Mouse (Mus musculus): Measurements from ENCODE around the gene Gbf1.

Gbf1 gene

DNA sequence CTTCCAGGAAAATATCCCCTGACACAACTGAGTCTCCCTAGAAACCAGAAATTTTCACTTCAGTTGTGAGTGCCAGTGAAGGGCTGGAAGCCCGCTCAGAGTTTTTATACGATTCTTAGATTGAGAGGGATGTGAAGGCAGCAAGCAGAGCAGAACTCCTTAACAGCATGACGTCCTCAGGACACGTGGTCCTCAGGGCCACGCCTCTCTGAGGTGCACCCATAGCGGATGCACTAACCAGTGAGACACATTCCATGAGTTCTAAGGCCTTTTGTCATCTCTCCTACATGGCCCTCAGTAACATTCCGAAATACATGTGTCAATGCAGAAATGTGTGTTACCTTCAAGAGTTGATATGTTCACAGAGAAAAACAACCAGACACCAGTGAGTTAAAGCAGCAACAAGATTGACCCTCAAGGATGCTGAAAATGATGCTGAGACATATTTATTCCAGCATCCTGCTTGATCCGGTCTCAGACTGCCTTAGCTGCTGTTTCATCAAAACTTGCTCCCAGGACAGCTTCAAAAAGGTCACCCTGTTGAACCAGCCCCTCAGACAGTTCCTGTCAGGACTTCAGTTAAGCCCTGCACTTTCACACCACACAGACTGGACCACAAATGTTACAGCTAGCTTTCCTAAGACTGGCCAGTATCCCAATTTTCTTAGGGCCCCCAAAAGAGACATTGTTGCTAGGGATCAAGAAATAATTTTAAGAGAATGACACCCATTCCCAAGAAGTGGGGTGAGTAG lies 148.2 kb downstream of the Gbf1 start:
- no peak for DNase-seq (ENCODE audit: low read depth in 1 of 2, low spot score in 2 of 2)

- DNase-seq (ENCODE audit: low read depth in 1 of 2, low spot score in 2 of 2) = no peak
These were observed 150.2 kb downstream of the Gbf1 start for GRCm38 (mm10) chr19:46302551-46302950.

GRCm38 (mm10) chr19:46303251-46304215 lies 151.2 kb downstream of the Gbf1 start:
- DNase-seq (ENCODE audit: low read depth in 1 of 2, low spot score in 2 of 2) = no peak

DNA sequence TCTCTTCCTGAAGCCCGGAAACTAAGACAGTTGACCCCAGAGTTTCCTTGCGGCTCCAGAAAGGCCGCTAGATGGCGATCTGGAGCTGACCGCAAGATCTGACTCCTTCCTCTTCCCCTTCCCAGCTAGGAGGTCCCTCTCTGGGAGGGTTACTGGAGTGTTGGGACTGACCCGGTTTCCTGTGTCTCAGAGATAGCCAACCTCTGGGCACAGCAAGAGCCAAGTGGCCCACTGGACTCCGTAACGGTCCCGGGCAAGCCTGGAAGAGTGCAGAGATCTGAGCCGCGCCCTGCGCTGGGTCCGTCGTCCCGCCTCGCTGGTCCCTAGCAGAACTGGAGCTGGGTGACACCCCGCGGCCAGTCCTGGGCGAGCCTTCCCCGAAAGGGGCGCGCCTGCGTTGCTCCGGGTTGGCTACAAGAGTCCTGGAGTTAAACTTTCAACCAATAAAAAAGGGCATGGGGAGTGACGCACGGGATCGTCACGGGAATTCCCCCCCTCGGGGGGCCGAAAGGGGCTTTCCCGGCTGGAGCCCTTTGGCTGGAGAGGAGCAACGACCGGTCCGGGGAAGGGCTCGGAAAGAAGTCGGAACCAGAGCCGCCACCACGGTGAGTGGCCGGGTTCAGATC lies 152.0 kb downstream of the Gbf1 start, which contains the start of gene Nfkb2:
TSS of gene Nfkb2 (plus strand) at position 105 of the 626 bp plus-strand sequence.
- DNase-seq (ENCODE audit: low read depth in 1 of 2, low spot score in 2 of 2) = peak; percentile 96 to 99

DNA sequence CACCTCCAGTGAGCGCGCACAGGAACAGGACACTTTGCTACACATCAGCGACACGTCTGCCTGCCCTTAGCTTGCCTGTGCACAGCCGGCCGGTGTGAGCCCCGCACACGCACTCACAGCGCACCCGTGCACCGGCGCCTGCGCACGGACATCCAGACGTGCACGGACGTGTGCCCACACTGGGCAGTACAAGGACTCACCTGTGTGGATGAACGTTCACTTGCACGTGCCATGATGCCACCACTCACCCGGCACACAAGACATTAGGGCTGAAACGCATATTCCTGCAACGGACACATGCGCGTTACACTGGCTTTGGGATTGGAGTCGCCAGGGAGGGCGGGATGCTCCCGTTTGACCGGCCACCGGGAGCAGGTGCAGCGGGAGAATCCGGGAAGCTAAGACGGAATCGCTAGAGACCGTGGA lies 152.6 kb downstream of the Gbf1 start:
- DNase-seq (ENCODE audit: low read depth in 1 of 2, low spot score in 2 of 2) = no peak

GRCm38 (mm10) chr19:46305432-46306267 lies 153.3 kb downstream of the Gbf1 start:
- DNase-seq (ENCODE audit: low read depth in 1 of 2, low spot score in 2 of 2) = peak; percentile 75 to 94

GRCm38 (mm10) chr19:46306268-46306610 lies 153.9 kb downstream of the Gbf1 start:
- DNase-seq (ENCODE audit: low read depth in 1 of 2, low spot score in 2 of 2) = no peak

GRCm38 (mm10) chr19:46306751-46307289 lies 154.5 kb downstream of the Gbf1 start:
- no peak for DNase-seq (ENCODE audit: low read depth in 1 of 2, low spot score in 2 of 2)

DNA sequence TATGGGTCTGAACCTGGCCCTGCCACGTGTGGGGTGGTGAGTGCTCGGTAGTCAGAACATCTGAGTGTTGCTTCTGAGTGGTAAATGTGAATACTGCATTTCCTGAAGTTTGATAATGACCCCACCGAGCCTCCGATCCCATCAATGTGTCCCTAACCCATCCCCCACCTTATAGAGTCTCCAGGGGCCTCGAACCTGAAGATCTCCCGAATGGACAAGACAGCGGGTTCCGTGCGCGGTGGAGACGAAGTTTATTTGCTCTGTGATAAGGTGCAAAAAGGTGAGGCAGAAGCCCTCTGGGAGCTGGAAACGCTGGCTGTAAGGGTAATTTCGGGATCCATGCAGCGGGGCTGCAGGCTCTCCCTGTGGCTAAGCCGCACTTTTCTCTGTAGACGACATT lies 155.5 kb downstream of the Gbf1 start:
- DNase-seq (ENCODE audit: low read depth in 1 of 2, low spot score in 2 of 2) = no peak

GRCm38 (mm10) chr19:46308303-46308702 lies 156.0 kb downstream of the Gbf1 start:
- no peak for DNase-seq (ENCODE audit: low read depth in 1 of 2, low spot score in 2 of 2)

DNA sequence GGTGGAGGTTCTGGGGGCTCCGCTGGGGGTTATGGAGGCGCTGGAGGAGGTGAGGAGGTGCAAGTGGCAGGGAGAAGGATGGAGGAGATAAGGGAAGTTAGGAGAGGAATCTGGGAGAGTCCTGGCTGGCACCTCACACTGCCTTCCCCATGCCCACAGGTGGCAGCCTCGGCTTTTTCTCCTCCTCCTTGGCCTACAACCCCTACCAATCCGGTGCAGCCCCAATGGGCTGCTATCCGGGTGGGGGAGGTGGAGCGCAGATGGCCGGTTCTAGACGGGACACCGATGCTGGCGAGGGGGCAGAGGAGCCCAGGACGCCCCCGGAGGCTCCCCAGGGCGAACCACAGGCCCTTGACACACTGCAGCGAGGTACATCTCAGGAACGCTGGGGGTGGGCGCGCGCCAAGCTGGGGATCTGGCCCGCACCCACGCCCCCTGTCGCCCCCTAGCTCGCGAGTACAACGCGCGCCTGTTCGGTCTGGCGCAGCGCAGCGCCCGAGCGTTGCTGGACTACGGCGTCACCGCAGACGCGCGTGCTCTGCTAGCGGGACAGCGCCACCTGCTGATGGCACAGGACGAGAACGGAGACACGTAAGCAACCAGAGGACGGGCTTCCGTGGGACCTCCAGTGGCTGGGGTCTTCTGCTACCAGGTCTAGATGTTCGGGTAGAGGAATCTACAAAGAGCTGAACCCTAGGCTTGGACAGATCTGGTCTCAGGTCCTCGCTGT lies 156.6 kb downstream of the Gbf1 start:
- peak in 1 of 2 experiments; percentile 65 for DNase-seq (ENCODE audit: low read depth in 1 of 2, low spot score in 2 of 2)

DNA sequence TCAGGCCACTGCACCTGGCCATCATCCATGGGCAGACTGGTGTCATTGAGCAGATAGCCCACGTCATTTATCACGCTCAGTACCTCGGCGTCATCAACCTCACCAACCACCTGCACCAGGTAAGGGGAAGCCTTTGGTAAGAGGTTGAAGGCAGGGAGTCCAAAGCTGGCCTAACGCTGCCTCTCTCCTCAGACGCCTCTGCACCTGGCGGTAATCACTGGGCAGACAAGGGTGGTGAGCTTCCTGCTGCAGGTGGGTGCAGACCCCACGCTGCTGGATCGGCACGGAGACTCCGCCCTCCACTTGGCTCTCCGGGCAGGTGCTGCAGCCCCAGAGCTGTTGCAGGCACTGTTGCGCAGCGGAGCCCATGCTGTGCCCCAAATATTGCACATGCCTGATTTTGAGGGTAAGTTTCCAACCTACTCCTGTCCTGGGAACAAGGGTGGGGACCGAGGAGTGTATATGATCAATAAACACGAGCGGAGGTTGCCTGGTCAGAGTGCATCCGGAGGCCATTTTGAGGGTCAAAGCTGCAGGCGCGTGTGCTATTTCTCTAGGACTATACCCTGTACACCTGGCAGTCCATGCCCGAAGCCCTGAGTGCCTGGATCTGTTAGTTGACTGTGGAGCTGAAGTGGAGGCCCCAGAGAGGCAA lies 157.5 kb downstream of the Gbf1 start:
- DNase-seq (ENCODE audit: low read depth in 1 of 2, low spot score in 2 of 2) = no peak

DNA sequence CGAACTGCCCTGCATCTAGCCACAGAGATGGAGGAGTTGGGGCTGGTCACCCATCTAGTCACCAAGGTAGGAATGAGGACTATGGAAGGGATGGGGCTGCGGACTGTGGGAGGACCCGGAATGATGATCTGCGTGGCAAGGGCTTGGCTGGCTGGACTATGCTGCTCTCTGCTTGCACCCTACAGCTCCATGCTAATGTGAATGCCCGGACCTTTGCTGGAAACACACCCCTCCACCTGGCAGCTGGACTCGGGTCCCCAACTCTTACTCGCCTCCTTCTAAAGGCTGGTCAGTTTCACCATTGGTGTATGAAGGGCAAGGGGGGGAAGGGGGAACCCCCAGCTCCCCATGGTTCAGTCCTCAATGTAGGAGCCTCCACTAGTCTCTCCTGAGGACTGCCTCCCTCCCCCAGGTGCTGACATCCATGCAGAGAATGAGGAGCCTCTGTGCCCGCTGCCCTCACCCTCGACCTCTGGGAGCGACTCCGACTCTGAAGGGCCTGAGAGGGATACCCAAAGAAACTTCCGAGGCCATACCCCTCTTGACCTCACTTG lies 158.1 kb downstream of the Gbf1 start:
- no peak for DNase-seq (ENCODE audit: low read depth in 1 of 2, low spot score in 2 of 2)

DNA sequence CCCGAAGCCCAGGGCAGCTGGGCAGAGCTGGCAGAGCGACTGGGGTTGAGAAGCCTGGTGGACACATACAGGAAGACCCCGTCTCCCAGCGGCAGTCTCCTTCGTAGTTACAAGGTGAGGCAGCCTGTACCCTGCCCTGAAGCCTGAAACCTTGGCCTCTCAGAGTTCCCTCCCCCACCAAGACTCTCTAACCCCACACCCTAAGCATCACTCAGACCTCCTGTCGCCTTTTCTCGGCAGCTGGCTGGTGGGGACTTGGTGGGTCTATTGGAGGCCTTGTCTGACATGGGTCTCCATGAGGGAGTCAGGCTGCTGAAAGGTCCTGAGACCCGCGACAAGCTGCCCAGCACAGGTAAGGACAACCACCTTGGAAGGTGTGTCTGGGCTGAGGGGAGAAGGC lies 159.0 kb downstream of the Gbf1 start:
- no peak for DNase-seq (ENCODE audit: low read depth in 1 of 2, low spot score in 2 of 2)

DNA sequence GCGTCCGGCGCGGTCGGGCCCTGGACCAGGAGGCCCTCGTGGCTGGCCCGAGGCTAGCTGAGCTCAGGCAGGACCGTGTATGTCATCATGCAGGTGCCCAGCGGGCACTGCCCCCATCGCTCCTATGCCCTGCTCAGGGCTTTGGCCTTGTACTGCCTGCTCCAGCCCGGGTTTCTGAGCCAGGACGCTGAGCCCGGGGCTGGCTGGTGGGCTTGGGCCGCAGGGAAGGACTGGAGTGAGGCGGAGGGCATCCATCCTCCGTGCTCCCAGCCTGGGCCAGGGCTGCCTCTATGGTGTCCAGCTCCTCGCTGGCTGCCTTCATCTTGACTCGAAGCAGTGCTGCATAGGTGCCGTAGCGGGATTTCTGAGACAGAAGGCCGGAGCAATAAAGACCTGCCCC lies 160.3 kb downstream of the Gbf1 start:
- no peak for DNase-seq (ENCODE audit: low read depth in 1 of 2, low spot score in 2 of 2)

DNA sequence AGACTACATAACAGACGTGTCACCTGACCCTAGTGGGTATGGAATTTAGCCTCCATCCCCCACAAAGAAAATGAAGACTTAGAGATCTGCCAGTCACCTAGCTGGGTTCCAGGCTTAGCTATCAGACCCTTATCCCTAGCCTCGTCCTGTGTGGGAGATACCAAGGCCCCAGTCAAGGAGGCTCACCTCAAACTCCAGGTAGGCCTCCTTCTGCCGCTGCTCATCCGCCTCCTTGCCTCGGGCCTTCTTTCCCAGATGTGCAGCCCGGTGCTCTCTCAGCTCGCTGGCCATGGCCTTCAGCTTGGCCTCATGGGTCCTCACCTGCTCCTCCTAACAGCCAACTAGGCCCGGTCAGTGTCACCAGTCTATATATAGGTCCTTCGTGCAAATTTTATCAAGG lies 160.8 kb downstream of the Gbf1 start:
- DNase-seq (ENCODE audit: low read depth in 1 of 2, low spot score in 2 of 2) = no peak

- no peak for DNase-seq (ENCODE audit: low read depth in 1 of 2, low spot score in 2 of 2)
These were observed 161.3 kb downstream of the Gbf1 start for GRCm38 (mm10) chr19:46313591-46313990.

DNA sequence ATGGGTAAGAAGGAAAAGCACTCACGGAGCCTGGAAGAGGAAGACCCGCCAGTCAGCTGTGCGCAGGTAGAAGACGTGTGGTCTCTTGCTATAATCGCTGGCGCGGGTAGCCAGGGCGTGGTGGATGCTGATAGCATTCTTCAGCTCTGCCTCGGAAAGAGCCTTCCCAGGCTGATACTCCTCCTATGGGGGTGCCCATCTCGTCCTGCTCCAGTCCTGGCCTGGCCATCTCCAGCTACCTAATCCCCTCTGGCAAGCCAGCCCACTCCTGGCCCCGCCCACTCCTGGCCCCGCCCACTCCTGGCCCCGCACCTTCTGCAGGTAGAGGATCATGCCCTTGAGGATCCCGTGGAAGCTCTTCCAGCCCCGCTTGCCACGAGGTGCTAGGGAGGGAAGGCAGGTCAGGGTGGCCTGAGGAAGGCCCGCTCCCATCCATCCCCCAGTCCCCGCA lies 161.9 kb downstream of the Gbf1 start:
- DNase-seq (ENCODE audit: low read depth in 1 of 2, low spot score in 2 of 2) = no peak
